In genomic region chr12:73544736-73545671, GRCm38 (mm10) we compare ENCODE assay signal across 8 mouse cellular contexts. TPM values are rescaled to one million over a fixed set of nuclear protein-coding genes. Genes with fewer than 3 reads are reported as not detected.
DNase-seq lines count a peak whose midpoint lies in the region; ATAC-seq lines count a peak whose summit lies in the region.

No protein-coding gene starts in this region.

- H3K27ac ChIP-seq in heart, embryonic 11.5 days (ENCODE audit: low read depth, low read length) = no peak overlapping the region
- no peak overlapping the region for H3K27ac ChIP-seq in liver, embryonic 16.5 days (ENCODE audit: low read length)

- H3K27me3 ChIP-seq in heart, embryonic 11.5 days (ENCODE audit: control insufficient read depth, insufficient read depth, low read length) = peaks cover 51% of the 10 kb centered on the region
- H3K27me3 ChIP-seq in liver, embryonic 16.5 days (ENCODE audit: control insufficient read depth, insufficient read depth, low read depth, low read length) = peaks cover 48% of the 10 kb centered on the region

- 8% methylated on average over 48 of the region's 48 CpGs for WGBS in heart, embryonic 11.5 days (ENCODE audit: insufficient replicate concordance)
- 14% methylated on average over 48 of the region's 48 CpGs for WGBS in liver, embryonic 16.5 days (ENCODE audit: insufficient replicate concordance)

- intact Hi-C loops in heart, postnatal 10 days (cut with DNase I) = no loop called here
- intact Hi-C loops in gastrocnemius, postnatal 36 days (cut with DNase I) = no loop called here

- peak overlapping the region; percentile 44 for H3K4me3 ChIP-seq in heart, embryonic 11.5 days (ENCODE audit: low read depth, low read length)
- peak overlapping the region; percentile 53 for H3K4me3 ChIP-seq in liver, embryonic 16.5 days (ENCODE audit: low read depth, low read length)

- H3K9me3 ChIP-seq in heart, embryonic 11.5 days (replicated peaks; ENCODE audit: control insufficient read depth, low read length) = no peaks in the 10 kb centered on the region
- no peaks in the 10 kb centered on the region for H3K9me3 ChIP-seq in liver, embryonic 16.5 days (replicated peaks; ENCODE audit: control insufficient read depth, low read length)

- no peaks in the 10 kb centered on the region for H3K36me3 ChIP-seq in heart, embryonic 11.5 days (ENCODE audit: control insufficient read depth, insufficient read depth, low read length)
- H3K36me3 ChIP-seq in liver, embryonic 16.5 days (ENCODE audit: control insufficient read depth, insufficient read depth) = no peaks in the 10 kb centered on the region

- DNase-seq in heart, postnatal 10 days = no peak
- DNase-seq in ES-CJ7 (ENCODE audit: low read depth, low spot score) = peak; percentile 21
- DNase-seq in layer of hippocampus, postnatal 14 days (ENCODE audit: low spot score in 2 of 2) = no peak
- no peak for DNase-seq in Muller cell, postnatal 12 days (ENCODE audit: inconsistent ontology term)
- DNase-seq in gastrocnemius, postnatal 36 days = no peak

- ATAC-seq in heart, embryonic 11.5 days (replicated peaks; ENCODE audit: insufficient number of reproducible peaks, low FRiP score, low TSS enrichment) = no peak
- ATAC-seq in granulocyte monocyte progenitor cell, adult 5-6 weeks (replicated peaks; ENCODE audit: poor library complexity, severe bottlenecking) = peak; percentile 17; the same call in 1 of the 2 replicates
- ATAC-seq in liver, embryonic 16.5 days (ENCODE audit: low read depth) = no peak

- peak overlapping the region; percentile 83 for H3K4me2 ChIP-seq in heart, embryonic 11.5 days
- peak overlapping the region; percentile 57 for H3K4me2 ChIP-seq in liver, embryonic 16.5 days (ENCODE audit: low read depth, low read length)

- H3K9ac ChIP-seq in heart, embryonic 11.5 days (ENCODE audit: low read depth, low read length) = no peak overlapping the region
- H3K9ac ChIP-seq in liver, embryonic 16.5 days (ENCODE audit: low read depth, low read length) = peak overlapping the region; percentile 54; the same call in 1 of the 2 replicates

- H3K4me1 ChIP-seq in heart, embryonic 11.5 days (ENCODE audit: control insufficient read depth, insufficient read depth, low read length) = peaks cover 6% of the 10 kb centered on the region; the same call in 1 of the 2 replicates
- H3K4me1 ChIP-seq in liver, embryonic 16.5 days (ENCODE audit: control insufficient read depth, low read depth, low read length) = no peaks in the 10 kb centered on the region; the same call in 1 of the 2 replicates

RNA-seq across cellular contexts. Expression of gene Tmem30b, which starts 1.2 kb away (rescaled TPM):
- 0.30 TPM in 2 replicates for polyA plus RNA-seq in heart, embryonic 11.5 days (2014; fragmentation: Nextera tagmentation; extraction: Ambion mirVana)
- under 1 TPM; 0.20 to 0.34 TPM for total RNA-seq in heart, postnatal 10 days (2021)
- not detected in 2 replicates for total RNA-seq in granulocyte monocyte progenitor cell, adult 5-6 weeks (2014; fragmentation: Nextera tagmentation)
- total RNA-seq in granulocyte monocyte progenitor cell, adult 5-6 weeks (2017) = not detected in 2 replicates
- 12.9 and 14.4 TPM in 2 replicates for polyA plus RNA-seq in liver, embryonic 16.5 days (2015; fragmentation: Nextera tagmentation; extraction: Ambion mirVana)
- under 1 TPM in 1 of 2 experiments, not detected in 1; 0.21 TPM for total RNA-seq in layer of hippocampus, postnatal 14 days (2021)
- total RNA-seq in gastrocnemius, postnatal 36 days (2021) = under 1 TPM; 0.26 to 0.35 TPM

RNA-seq across cellular contexts. Expression of gene Prkch, which starts 39.6 kb away (rescaled TPM):
- 16.2 and 16.7 TPM in 2 replicates for polyA plus RNA-seq in heart, embryonic 11.5 days (2014; fragmentation: Nextera tagmentation; extraction: Ambion mirVana)
- 10 to 100 TPM; 28.0 to 30.2 TPM for total RNA-seq in heart, postnatal 10 days (2021)
- 0.99 and 1.6 TPM in 2 replicates for total RNA-seq in granulocyte monocyte progenitor cell, adult 5-6 weeks (2014; fragmentation: Nextera tagmentation)
- total RNA-seq in granulocyte monocyte progenitor cell, adult 5-6 weeks (2017) = 2.6 and 5.3 TPM in 2 replicates
- 1.4 and 1.6 TPM in 2 replicates for polyA plus RNA-seq in liver, embryonic 16.5 days (2015; fragmentation: Nextera tagmentation; extraction: Ambion mirVana)
- 1 to 10 TPM; 4.1 to 8.6 TPM for total RNA-seq in layer of hippocampus, postnatal 14 days (2021)
- 1 to 10 TPM; 5.0 to 6.5 TPM for total RNA-seq in gastrocnemius, postnatal 36 days (2021)
